Mouse (Mus musculus): ENCODE data around the gene Cck.

The Cck gene

DNA sequence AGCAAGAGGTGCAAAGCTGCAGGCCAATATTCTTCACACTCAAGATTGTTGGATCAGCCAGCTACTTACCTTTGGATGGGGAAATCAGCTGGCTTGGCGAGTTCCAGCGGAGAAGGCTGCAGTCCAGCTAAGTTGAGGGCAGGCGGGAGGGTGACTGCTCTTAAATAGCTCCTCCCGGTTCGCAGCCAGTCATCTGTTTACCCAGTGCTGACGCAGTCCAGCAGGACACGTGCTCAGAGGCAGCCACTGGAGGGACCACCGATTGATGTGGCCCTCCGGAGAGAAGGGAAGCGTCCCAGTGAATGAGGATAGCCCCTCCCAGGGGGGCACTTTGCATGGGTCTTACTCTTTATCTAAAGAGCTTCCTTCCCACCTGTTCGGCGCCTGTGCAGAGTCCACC lies at the start of gene Cck:
TSS of gene Cck (minus strand) at position 166 of the 400 bp plus-strand sequence.
- in situ Hi-C loops (cut with MseI, MboI): no loop called here

DNA sequence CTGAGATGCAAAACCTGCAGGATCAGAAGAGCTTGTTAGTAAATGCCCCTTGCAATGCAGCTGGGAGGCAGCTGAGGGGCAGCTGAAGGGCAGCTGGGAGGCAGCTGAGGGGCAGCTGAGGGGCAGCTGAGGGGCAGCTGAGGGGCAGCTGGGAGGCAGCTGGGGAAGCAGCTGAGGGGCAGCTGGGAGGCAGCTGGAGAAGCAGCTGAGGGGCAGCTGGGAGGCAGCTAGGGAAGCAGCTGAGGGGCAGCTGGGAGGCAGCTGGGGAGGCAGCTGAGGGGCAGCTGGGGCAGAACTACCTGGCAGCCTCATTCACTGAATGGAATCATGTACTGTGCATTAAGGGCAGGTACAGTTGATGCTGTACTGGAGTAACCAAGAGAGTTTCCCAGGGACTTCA lies 46.0 kb upstream of the Cck start:
- in situ Hi-C loops (cut with MseI, MboI): no loop called here

DNA sequence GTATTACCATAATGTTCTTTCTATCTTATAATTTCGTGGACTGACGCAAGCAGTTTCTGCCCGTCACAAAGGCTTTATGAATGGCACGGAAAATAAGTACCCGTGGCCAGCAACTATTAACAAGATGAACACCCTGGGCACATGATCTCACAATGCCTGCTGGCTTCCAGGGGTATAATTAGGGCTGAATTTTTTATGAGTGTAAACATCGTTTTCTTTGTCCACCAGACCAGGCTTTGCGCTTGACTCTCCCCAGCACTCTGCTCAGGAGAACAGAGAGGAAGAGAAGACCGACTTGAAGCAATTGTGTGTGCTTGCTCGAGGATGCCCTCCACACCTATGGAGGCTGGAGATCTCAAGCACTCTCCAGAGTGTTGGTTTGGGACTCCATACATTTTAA lies 37.1 kb upstream of the Cck start:
- in situ Hi-C loops (cut with MseI, MboI): no loop called here

DNA sequence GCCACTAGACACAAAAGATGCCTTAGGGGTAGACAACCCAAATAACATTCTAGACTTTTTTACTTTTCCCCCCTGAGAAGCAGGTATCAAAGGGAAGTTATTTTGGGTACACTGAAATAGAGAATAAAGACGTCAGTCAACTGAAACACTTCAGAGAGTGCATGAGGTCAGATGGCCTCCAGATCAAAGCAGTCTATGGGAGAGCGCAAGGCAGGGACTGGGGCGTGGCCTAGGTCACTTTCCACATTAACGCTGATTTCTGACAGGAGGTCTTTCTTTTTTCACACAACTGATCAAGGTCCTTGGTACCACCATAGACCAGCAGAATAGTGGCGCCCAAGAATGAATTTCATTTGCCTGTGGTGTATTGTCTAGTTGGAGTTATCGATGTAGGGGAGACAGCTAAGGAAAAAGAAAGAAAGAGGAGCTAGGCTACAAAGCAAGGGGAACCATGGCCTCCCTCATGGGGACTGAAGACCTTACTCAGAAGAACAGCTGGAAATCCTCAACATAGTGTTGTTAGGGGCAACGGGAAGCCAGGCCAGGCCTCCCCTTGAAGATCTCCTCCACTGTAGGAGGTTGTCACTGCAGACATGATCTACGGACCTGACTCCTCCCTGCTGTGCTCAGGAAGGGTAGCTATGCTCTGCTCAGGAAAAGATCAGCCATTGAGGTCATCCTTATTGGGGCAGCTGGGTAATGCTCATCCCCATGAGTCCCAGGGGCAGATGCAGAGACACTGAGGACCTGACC lies 33.3 kb upstream of the Cck start:
- in situ Hi-C loops (cut with MseI, MboI): no loop called here

DNA sequence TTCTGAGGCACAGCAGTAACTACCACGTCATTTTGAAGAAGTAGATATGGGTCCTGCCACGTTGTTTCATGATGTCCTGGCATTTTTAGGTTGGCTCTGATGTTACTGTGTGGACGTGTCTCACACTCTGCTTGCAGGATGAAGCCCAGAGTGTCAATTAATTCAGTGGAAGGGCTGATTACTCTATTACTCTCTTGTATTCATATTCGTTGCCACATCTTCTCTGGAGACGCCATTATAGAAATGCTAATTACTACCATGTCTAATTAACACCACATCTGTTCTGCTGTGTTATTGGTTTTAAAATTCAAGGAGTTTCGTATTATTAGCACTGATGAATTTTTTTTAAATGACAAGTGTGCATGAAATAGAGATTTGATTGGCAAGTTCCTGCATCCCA lies 30.7 kb upstream of the Cck start:
- in situ Hi-C loops (cut with MseI, MboI): no loop called here

DNA sequence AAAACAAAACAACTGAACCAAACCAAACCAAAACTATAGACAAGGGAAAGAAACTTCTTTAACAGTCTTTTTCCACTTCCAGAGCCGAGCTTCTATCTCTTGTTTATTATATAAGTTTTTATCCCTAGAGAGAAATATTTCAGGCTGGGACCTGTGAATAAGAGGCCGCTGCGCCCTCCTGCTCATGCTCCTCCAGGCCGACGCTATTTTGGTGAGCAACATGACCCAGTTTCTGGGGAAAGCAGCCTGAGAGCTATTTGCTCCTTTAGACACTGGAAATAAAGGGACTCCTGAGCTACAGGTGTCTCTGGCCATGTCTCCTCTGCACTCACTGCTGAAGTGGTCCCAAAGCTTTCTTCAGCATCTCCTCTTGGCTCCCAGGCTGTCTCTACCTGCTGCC lies 24.6 kb upstream of the Cck start:
- in situ Hi-C loops (cut with MseI, MboI): no loop called here

DNA sequence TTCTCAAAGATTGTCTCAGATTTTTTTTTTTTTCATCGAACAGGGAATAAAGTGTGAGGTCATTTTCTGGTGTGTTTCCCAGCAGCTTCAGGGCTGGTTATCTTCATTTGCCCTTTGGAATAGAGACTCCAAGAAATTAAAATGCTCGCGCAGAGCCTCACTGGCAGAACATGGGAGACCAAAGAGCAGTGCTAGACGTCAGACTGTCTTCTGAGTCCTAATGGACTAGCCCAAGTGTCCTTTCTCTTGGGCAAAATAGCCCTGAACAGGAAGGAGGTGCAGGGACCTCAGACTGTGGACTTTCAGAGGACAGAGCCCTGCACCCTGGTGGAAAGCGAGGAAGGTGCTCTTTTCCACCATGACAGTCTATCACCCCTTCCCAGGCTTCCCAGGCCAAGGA lies 19.0 kb upstream of the Cck start:
- in situ Hi-C loops (cut with MseI, MboI): no loop called here

- in situ Hi-C loops (cut with MseI, MboI): no loop called here
Measured at GRCm38 (mm10) chr9:121511911-121512310, 16.4 kb upstream of the Cck start.

DNA sequence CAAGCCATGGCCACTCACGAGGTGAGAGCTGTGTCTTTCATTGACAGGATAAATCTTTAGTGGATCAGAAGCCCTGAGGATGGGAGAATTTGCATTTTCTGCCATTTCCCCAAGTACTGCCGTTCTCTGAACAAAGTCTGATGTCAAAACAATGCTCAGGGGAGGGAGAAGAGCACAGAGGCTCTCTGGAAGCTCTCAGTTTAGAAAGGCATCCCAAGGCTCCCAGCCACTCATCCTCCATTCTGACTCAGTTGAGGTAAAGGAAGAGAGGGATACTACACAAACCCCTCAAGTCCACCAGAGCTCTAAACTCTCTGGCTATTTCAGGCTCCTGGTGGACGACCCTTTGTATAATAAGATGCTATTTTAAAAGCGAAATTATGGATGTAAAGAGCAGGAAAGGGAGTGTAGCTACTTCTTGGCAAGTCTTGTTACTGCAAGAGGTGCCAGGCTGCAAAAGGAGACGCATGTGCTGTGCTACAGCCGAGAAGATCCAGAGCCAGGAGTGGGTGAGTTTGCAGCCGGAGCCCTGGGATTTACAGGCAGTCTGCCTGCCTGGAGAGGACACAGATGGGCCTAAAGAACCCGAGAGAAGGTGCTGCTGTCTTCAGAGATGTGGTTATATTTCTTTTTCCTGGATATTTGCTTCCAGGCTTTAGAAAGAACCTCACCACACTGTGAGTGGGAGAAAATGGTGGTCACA lies 11.1 kb upstream of the Cck start:
- in situ Hi-C loops (cut with MseI, MboI): no loop called here

- in situ Hi-C loops (cut with MseI, MboI): no loop called here
Measured at GRCm38 (mm10) chr9:121505346-121505745, 9.9 kb upstream of the Cck start.

DNA sequence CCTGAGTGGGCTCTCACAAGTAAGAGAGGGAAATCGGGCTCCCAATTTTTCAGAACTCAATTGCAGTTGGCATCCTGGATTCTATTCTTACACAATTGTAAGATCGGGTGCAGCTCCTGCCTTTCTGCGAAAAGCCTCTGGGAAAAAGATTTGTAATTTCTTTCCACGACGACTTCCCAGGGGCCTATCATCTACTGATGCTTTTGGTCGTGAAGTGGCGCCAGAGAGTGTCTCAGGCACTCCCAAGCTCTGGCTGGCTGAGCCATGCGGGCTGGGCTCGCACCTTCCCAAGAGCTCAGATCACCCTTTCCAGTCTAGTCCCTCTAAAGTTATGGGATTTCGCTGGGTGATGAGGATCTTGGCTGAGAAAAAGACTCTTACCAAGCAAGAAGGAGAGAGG lies 608 bp upstream of the Cck start:
- in situ Hi-C loops (cut with MseI, MboI): no loop called here

DNA sequence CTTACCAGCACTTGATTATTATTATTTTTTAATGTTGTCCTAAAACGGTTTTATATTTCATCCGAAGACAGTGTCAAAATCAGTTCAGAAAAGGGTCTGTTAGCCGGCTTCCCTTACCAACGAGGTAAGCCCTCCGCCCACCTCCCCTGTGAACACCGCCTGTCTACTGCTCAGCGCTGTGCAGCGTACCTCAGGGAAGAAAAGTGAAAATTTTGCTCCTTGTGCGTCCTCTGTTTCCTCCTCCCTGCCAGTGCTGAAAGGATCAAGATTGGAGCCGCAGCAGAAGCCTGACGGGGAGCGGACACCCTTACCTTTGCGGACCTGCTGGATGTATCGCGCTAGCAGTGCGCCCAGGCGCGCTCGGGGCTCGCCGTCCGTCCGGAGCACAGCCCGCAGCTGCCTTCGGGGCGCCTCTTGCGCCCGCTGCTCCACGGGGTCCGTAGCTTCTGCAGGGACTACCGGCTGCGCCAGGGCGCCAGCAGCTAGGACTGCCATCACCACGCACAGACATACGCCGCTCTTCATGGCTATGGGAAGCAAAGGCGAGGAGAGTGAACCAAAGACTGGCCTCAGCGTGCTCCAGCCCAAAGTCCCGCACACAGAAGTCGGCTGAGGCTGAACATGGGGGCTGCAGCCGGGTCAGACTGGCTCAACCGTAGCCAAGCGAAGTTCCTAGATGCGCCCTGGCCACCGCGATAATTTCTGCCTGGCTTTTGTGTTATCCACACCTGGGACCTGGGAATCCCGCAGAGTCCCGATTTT lies 1.3 kb downstream of the Cck start:
- in situ Hi-C loops (cut with MseI, MboI): no loop called here

DNA sequence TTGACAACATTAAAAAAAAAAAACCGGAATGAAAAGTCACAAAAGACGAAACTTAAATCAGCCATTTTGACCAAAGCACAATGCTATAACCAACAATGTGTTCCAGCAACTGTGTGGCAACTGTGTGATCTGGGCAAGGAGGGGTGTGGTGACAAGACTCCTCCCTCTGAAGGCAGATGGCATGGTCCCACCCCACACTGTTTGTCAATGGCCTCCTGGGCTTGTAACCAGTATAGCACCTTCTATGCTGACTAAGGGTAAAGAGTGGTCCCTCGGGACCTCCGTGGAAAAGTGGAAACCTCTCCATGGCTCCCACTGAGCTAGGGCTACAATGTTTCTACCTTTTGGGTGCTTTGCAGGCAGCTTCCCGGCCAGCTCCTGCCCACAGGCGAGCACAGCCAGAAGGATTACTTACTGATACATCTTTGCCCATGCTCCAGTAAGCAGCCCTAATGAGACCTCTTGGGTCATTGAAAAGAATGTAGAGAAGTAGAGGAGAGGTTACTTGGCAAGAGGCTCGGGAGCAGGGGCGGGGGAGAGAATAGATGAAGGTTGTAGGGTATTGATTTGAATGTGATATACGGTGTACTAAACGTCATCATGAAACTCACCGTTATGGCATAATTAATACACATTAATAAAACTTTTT lies 3.8 kb downstream of the Cck start:
- in situ Hi-C loops (cut with MseI, MboI): no loop called here

GRCm38 (mm10) chr9:121487216-121487615 lies 8.3 kb downstream of the Cck start:
- in situ Hi-C loops (cut with MseI, MboI): no loop called here

DNA sequence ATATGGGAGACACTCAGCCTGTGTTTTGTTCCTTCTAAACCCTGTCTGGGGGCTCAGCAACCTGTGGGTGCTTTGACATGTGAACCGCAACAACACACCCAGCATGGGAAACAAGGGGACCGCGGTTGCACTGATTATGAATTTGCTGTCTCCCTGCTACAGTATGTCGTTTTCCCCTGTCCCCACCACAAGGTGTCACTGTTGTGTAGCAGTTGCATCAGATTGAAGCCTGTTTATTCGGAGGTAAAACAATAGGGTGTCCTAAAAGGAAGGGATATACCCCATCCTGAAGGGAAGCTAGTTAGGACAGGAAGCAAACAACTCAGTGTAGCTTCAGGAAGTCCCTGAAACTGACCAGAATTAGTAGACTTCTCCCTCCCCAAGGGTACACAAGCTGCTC lies 16.0 kb downstream of the Cck start:
- in situ Hi-C loops (cut with MseI, MboI): loop anchor here in 1 of 2 experiments (5.0 kb wide), 1 partner anchor 203 kb away; no protein-coding TSS in a partner anchor

- in situ Hi-C loops (cut with MseI, MboI): loop anchor here in 1 of 2 experiments (5.0 kb wide), 1 partner anchor 205 kb away; no protein-coding TSS in a partner anchor
Measured at GRCm38 (mm10) chr9:121477305-121477911, 18.1 kb downstream of the Cck start.

DNA sequence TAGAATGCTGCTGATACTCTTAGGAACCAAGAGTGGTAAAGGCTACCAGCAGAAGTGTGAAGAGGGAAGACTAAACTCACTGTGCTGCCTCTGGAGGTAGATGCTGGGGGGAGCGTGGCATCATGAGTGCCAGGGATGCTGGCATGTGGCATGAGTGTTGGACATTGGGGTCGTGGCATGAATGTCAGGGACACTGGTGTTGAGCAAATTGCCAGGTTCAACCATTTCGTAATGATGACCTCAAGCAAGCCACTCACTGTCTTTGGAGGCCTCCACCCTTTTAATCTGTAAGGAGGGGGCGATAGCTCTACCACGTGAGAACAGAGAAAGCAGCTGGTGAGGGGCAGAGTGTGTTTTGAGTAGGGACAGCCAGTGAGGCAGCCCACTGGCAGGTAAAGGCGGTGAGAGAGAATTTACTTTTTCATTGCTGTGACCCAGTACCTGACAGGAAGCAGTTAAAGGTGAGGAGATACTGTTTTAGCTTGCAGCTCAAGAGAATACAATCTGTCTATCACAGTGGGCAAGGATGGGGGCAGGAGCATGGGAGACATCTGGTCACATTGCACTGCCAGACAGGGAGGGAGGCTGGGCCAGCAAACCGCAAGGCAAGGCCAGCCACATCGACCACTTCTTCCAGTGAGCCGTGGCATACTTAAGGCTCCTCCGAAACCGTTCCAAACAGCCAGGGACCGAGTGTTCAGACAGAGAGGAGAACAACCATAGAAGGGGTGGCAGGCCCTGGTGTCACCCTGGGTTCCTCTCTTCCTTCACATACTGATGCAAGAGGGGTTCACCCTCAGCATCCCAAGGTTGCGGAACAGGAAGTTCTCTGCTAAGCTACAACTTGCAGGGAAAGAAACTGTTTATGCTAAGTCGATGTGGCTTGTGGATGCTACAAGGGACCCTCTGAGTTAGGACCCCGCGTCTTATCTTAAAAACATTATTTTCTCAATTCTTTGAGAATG lies 19.7 kb downstream of the Cck start:
- in situ Hi-C loops (cut with MseI, MboI): loop anchor here in 1 of 2 experiments (5.0 kb wide), 1 partner anchor 207 kb away; no protein-coding TSS in a partner anchor

GRCm38 (mm10) chr9:121474771-121475170 lies 20.7 kb downstream of the Cck start:
- in situ Hi-C loops (cut with MseI, MboI): loop anchor here (5.0 kb wide), 2 partner anchors 133 to 208 kb away; no protein-coding TSS in a partner anchor

GRCm38 (mm10) chr9:121469711-121470110 lies 25.8 kb downstream of the Cck start:
- in situ Hi-C loops (cut with MseI, MboI): loop anchor here in 1 of 2 experiments (5.0 kb wide), 1 partner anchor 138 kb away; no protein-coding TSS in a partner anchor

DNA sequence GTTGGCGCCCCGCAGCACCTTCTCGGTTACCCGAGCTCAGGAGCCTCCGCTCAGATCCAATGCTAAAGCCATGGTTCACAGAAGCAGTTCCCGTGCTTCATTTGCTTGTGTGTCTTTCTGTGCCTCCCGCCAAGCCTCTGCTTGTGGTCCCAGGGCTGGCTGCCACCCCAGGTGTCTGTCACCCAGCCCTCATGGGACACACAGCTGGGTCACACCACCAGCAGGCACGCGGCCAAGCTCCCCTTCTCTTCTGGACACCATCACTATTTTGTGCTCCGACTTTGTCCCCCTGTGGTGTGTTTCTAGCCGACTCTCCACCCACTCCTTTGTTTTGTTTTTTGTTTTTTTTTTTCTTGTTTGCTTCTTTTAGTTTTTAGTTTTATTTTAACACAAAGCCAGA lies 28.0 kb downstream of the Cck start:
- in situ Hi-C loops (cut with MseI, MboI): no loop called here

Data from mouse trophoblast stem cell (cell line).